Mouse (Mus musculus) cerebellum, adult 9-11 months (tissue): Measurements from ENCODE around the gene Gm11563.
"Not testable (repeated sequence)": the region's sequence is repeated elsewhere in the genome, so short reads cannot be mapped to it uniquely, and the experiment has no call there.

Source experiments
- DNase-seq: peaks from one replicate; pipeline ENCODE4 v3.0.0; 2022

Gm11563 gene

DNA sequence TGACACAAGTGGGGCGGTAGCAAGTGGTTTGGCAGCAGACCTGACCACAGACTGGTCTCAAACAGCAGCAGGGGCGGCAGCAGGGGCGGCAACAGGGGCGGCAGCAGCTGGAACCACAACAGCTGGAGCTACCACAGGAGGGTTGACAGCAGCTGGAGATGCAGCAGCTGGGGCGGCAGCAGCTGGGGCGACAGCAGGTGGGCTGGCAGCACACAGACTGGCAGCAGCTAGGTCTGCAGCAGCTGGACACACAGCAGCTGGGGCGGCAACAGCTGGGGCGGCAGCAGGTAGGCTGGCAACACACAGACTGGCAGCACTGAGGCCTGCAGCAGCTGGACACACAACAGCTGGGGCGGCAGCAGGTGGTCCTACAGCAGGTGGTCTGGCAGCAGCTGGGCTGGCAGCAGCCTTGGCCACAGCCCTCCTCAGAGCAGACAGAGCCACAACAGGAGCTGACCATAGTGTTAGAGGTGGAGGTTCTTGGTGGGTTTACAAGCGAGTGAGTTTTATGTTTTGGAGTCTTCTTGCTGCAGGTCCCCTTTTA is at the start of gene Gm11563:
TSS of gene Gm11563 (minus strand) at position 494 of the 544 bp plus-strand sequence.
- DNase-seq, result not testable (repeated sequence)

DNA sequence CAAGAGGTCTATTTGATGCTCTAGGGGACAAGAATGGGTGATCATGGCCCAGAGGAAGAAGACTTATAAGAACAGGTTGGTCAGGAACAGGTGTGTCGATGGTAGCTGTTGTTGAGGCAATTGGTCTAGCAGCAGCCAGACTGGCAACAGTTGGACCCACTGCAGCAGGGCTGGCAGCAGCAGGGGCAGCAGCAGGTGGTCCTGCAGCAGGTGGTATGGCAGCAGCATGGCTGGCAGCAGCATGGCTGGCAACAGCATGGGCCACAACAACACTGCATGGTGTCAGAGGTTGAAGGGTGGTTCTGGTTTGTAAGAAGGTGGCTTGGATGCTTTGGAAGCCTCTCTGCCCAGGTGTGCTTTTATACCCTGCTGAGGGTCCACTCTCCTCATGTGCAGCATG is 31.7 kb upstream of the Gm11563 start, which contains the start of gene Gm14190:
TSS of gene Gm14190 (minus strand) at position 278 of the 400 bp plus-strand sequence.
- DNase-seq, result no peak

DNA sequence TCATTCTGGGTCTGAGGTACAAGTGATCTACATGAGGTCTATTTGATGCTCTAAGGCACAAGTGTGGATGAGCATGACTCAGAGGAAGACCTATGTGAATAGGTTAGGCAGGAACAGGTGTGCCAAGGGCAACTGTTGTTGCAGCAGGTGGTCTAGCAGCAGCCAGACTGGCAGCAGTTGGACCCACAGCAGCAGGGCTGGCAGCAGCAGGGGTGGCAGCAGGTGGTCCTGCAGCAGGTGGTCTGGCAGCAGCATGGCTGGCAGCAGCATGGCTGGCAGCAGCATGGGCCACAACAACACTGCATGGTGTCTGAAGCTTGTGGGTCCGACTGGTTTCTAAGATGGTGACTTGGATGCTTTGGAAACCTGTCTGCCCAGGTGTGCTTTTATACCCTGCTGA is 26.5 kb upstream of the Gm11563 start:
- not testable (repeated sequence) for DNase-seq

DNA sequence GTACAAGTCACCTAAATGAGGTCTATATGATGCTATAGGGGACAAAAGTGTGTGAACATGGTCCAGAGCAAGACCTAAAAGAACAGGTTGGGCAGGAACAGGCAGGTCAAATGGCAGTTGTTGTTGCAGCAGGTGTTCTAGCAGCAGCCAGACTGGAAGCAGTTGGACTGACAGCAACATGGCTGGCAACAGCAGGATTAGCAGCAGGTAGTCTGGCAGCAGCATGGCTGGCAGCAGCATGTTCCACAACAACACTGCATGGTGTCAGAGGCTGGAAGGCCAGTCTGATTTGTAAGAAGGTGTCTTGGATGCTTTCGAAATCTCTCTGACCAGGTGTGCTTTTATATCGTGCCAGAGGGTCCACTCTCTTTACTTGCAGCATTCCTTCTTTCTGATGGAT is 24.7 kb upstream of the Gm11563 start:
- no peak for DNase-seq

DNA sequence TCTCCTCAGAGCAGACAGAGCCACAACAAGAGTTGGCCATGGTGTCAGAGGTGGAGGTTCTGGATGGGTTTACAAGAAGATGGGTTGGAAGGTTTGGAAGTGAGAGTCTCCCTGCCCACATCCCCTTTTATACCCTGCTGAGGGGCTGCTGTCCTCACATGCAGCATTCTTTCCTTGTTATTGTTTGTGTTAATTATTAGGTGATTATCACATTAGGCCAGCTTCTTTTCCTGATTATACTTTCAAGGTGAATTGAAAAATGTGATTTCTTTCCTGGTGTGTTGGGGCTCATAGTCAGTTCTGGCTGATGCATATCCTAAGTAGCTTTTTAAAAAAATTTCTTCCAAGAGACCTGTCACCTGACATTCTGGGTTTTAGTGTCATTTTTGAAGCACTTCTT is 7.1 kb upstream of the Gm11563 start, which contains the start of gene Krtap4-6:
TSS of gene Krtap4-6 (minus strand) at position 101 of the 400 bp plus-strand sequence.
- no peak for DNase-seq

DNA sequence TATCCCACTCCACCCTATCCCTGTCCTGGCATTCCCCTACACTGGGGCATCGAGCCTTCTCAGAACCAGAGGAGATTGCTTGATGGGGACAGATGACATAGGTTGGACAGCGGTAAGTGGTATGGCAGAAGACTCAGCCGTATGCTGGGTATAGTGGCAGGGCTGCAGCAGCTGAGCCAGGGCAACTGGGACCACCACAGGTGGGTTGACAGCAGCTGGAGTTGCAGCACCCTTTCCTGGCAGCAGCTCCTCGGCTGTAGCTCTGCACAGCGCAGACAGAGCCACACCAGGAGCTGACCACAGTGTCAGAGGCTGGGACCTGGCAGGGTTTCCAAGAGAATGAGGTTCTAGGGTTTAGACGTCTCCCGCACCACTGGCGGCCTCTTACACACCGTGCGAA is 4.0 kb upstream of the Gm11563 start:
- no peak for DNase-seq

DNA sequence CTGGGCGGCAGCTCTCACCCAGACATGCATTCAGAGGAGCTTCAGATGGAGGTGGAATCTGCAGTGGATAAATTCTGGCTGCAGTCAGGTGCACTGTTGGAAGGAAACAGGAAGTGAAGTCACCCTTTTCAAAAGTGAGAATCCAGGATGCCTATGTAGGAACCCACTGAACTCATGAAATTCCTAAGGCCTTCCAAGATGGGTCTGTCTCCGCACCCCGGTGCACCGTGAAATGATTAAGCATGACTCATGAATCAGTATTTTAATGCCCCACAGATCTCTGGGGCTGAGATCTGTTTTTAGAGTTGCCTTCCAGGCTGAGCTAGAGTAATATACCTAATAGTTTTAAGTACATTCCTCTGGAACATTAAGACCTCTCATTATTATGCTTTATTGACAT is 496 bp upstream of the Gm11563 start:
- no peak for DNase-seq

DNA sequence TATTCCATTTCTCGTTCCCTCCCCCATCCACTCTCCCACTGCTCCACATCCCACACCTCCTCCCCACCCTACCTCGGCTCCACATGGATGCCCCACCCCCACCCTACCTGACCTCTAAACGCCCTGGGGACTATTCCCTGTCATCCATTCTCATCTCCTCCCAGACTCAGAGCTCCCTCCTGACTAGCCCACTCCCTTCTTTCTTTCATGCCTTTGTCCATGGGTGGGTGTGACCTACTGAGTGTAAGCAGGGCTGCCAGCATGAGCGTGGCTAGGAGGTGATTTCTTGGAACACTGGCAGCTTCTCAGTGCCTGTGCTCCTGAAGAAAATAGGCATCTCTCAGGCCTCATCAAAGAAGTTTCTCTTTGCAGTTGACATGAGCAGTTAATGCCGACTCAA is 1.7 kb downstream of the Gm11563 start:
- no peak for DNase-seq

DNA sequence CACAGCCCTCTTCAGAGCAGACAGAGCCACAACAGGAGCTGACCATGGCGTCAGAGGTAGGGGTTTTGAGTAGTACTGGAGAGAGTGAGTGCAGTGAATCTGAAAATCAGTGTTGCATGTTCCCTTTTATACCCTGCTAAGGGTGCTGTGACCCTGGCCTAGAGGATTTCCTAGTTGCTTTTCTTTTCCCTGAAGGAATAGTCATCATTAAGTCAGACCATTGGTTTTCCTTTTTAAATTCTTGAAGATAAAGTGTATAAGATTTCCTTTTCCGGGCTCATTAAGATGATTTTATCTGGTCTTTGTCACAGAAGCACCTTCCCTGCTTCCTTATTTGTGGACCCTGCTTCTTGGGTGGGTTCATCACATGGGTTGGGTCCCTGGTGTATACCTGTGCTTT is 8.6 kb downstream of the Gm11563 start, which contains the start of gene Gm11555:
TSS of gene Gm11555 (minus strand) at position 101 of the 400 bp plus-strand sequence.
- no peak for DNase-seq

DNA sequence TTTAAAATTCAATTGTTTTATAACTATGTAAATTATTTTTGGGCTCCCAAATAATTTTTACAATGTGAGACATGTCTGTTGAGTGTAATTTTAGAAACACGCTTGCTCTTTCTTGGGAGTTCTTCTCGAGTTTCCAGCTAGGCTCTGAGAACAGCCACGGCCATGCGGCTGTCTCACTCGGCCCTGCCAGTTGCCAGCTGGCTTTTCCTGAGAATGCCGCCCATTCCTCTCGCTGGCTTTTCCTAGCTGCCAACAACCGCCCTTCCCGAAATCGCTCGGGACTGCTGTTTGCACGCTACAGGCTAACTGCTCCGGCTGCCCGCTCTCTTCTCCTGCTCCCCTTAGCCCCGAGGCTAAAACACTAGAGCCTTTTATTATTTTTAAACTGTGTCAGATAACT is 12.3 kb downstream of the Gm11563 start:
- DNase-seq, result no peak

DNA sequence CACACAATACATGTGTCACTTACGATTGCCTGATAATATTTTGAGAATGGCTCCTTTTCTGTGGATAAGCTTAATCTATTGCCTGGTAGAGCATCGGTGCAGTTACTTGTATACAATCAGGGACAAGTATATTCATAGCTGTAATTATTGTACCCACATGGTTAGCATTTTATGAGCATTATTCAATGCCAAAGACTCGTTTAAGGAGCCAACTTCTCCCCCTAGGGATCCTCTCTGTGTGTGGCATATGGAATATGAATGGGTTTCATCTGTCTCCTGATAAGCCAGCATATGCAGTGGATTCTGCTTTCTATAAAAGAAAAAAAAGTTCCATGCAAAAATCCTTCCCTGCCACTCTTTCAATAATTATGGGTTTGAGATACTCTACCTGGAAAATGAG is 14.4 kb downstream of the Gm11563 start:
- no peak for DNase-seq

DNA sequence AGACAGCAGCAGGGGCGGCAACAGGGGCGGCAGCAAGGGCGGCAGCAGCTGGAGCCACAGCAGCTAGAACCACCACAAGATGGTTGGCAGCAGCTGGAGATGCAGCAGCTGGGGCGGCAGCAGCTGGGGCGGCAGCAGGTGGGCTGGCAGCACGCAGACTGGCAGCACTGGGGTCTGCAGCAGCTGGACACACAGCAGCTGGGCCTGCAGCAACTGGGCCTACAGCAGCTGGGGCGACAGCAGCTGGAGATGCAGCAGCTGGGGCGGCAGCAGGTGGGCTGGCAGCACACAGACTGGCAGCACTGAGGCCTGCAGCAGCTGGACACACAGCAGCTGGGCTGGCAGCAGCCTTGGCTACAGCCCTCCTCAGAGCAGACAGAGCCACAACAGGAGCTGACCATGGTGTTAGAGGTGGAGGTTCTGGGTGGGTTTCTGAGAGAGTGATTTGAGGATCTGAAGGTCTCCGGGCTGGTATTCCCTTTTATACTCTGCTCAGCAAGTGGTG is 15.1 kb downstream of the Gm11563 start, which contains the start of gene Krtap4-7:
TSS of gene Krtap4-7 (minus strand) at position 455 of the 505 bp plus-strand sequence.
- not testable (repeated sequence) for DNase-seq

DNA sequence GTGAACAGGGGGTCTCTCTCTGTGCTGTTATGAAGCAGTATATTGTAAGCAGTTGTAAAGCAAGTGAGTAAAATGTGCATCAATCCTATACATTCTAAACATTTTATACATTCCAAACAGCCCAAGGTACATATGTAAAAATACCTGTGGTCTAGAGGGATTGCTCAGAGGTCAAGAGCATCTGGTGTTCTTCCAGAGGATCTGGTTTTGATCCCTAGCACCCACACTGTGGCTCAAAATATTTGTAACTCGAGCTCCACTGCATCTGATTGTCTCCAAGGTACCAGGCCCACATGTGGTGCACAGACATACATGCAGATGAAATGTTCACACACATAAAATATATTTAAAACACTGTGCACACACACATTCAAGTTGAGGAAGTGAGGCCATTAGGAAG is 17.8 kb downstream of the Gm11563 start:
- no peak for DNase-seq

DNA sequence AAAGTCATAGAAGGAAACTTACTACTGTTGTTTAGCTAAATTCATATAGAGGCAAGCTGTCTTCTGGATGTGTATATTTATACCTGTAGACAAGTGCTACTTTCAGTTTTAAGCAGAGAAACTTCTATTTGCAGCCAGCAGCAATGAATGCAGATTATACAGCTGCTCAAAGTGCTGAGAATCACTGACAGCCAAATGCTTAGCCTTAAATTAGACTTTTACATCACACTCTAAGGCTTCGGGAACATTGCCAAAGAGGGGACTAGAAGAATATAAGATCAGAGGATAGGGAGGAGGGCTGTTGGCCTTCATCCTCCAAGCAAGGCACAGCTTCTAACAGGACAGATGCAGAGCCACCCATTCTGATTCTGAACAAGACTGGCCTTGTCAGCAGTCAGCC is 21.7 kb downstream of the Gm11563 start:
- DNase-seq, result no peak

DNA sequence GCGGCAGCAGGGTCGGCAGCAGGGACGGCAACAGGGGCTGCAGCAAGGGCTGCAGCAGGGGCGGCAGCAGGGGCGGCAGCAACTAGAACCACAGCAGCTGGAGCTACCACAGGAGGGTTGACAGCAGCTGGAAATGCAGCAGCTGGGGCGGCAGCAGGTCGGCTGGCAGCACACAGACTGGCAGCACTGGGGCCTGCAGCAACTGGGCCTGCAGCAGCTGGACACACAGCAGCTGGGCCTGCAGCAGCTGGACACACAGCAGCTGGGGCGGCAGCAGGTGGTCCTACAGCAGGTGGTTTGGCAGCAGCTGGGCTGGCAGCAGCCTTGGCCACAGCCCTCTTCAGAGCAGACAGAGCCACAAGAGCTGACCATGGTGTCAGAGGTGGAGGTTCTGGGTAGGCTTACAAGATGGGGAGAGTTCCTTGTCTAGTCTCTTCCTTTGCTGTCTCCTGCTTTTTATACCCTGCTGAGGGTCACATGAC is 24.1 kb downstream of the Gm11563 start, which contains the start of gene Krtap4-2:
TSS of gene Krtap4-2 (minus strand) at position 432 of the 482 bp plus-strand sequence.
- DNase-seq, result no peak

DNA sequence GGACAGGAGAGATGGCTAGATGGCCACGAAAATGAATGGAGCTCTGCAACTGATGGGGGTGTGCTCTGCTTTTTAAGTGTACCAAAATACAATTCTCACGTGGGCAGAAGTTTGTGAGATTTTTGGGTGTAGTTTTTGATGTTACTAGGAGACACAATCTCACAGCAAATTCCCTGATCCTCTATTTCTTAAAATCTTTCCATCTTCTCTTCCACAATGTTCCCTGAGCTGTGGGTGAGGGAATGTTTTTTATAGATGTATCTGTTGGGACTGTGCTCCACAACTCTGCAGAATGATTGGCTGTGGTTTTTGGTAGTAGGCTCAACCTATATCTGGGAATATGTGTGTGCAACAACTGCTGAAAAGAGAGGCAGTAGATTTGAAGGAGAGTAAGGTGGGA is 25.5 kb downstream of the Gm11563 start:
- no peak for DNase-seq

DNA sequence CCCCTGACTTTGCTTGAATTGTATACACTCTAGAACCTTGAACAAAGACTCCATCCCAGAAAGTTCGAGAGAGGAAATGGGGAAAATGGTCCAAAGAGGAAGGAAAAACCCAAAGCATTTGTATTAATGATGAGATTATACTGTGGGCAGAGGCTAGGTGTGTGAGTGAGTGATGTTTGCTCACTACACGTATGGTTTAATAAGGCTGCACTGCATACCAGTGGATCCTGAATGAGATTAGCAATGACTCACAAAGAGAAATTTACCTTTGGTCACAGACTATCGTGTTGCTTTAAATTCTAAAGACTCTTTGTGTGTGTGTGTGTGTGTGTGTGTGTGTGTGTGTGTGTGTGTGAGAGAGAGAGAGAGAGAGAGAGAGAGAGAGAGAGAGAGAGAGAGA is 27.9 kb downstream of the Gm11563 start:
- no peak for DNase-seq

DNA sequence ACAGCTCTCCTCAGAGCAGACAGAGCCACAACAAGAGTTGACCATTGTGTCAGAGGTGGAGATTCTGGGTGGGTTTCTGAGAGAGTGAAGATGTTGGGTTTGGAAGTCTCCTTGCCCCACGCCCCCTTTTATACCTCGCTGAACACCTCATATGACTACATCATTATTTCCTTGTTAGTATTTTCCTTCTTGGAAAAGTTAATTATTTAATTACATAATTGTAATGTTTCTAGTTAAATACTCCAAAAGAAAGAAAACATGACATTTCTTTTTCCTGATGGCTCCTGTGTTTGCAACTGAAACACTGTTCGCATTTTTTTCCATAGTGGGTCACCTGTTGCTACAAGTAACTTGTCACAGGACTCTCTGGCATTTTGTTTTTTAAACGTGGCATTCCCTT is 30.6 kb downstream of the Gm11563 start, which contains the start of gene Krtap4-1:
TSS of gene Krtap4-1 (minus strand) at position 101 of the 400 bp plus-strand sequence.
- no peak for DNase-seq

DNA sequence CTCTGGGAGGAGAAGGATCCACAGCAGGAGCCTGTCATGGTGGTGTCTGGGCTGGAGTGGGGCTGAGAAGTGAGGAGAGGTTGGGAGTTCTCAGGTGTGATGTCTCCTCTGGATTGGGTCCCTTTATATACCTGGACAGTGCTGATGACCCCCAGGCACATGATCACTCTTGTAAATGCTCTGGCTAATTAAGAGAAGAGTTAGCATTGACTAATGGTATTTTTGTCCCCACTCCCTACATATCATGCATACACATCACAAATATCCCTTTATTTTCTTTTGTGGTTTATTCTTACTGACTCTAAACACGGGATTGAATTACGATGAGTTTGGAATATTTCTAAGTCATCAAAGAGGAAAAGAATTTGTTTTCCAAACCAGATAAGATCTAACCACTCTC is 38.4 kb downstream of the Gm11563 start, which contains the start of gene Gm11562:
TSS of gene Gm11562 (minus strand) at position 101 of the 400 bp plus-strand sequence.
- DNase-seq, result no peak

DNA sequence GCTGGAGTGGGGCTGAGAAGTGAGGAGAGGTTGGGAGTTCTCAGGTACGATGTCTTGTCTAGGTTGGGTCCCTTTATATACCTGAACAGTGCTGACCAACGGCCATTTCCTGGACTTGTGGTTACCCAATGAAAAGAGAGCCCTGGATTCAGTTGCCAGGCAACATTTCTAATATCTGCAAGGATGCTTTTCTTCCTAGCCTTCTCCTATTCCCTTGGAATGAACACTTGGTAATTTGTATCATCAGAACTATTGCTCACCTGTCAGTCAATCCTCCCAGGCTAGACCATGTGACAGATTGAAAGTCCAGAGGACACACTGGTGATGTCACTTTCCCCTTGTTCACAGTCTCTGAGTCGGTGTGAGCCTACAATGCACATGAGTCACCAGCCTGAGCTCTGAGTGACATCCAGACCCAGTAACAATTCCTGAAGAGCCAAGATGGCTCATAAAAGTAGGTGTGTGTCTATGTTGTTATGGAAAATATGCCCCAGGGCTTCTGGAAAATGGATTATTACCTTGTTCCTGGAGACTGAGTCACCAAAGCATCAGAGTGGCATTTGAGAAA is 43.9 kb downstream of the Gm11563 start, which contains the start of gene Krtap2-4:
TSS of gene Krtap2-4 (minus strand) at position 51 of the 568 bp plus-strand sequence.
- no peak for DNase-seq

DNA sequence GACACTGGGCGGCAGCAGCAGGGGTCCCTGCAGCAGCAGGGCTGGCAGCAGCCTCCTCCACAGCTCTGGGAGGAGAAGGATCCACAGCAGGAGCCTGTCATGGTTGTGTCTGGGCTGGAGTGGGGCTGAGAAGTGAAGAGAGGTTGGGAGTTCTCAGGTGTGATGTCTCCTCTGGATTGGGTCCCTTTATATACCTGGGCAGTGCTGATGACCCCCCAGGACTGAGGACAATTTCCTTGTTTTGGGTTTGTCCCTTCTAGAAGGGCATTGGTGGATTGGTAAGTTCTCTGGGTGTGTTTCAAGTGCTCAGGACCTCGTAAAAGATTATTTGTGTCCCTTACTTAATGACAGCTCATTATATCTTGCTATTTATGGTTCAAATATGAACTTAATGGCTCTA is 48.7 kb downstream of the Gm11563 start, which contains the start of gene Gm11937:
TSS of gene Gm11937 (minus strand) at position 101 of the 400 bp plus-strand sequence.
- DNase-seq, result not testable (repeated sequence)

DNA sequence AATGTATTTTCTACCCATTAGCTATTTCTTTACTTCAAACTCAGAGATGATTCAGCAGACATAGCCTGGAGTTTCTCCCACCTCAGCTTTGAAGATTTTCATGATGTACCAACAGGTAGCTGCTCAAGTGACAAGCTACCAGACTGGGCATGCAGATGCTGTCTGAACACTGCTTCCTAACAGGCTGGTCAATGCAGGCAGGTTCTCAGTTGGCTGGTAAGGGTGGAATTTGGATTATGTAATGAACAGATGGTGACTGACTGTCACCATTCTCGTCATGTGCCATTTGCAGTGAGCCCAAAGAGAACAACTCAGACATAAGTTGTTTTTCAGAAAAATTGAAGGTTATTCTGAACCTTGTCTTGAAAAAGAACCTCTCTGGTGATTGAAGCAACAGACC is 49.6 kb downstream of the Gm11563 start:
- peak; percentile 53 for DNase-seq
